Mouse (Mus musculus): ENCODE results near the gene Lin52. TPM values are rescaled to one million over a fixed set of nuclear protein-coding genes. Genes with fewer than 3 reads are reported as not detected.
A peak's percentile ranks its signal among the peaks of the same experiment; 100 is the strongest.

The Lin52 gene
- polyA plus RNA-seq, 1 experiment from 2014 or later, result 31.9 TPM

GRCm38 (mm10) chr12:84459845-84460244 is 8.6 kb downstream of the Lin52 start:
- Histone ChIP-seq H3K9ac (ENCODE audit: low read depth, low read length) (no peak overlapping the region), H3K36me3 (ENCODE audit: control insufficient read depth, insufficient read depth, low read length) (peaks cover 19% of the 10 kb centered on the region), H3K27me3 (replicated peaks; ENCODE audit: control insufficient read depth, insufficient read depth, low read length) (no peaks in the 10 kb centered on the region), H3K4me1 (ENCODE audit: control insufficient read depth, insufficient read depth, low read depth, low read length) (no peaks in the 10 kb centered on the region), H3K27ac (ENCODE audit: low read depth, low read length) (no peak overlapping the region), H3K4me3 (ENCODE audit: low read length) (no peak overlapping the region), H3K4me2 (ENCODE audit: low read length) (no peak overlapping the region), H3K9me3 (ENCODE audit: control insufficient read depth, low read length) (no peaks in the 10 kb centered on the region)
- WGBS, result 55% methylated on average over 1 of the region's 1 CpGs
- no peak for ATAC-seq

- Histone ChIP-seq H3K27me3 (replicated peaks; ENCODE audit: control insufficient read depth, insufficient read depth, low read length) (no peaks in the 10 kb centered on the region), H3K9me3 (ENCODE audit: control insufficient read depth, low read length) (no peaks in the 10 kb centered on the region), H3K4me2 (ENCODE audit: low read length) (no peak overlapping the region), H3K4me3 (ENCODE audit: low read length) (no peak overlapping the region), H3K36me3 (ENCODE audit: control insufficient read depth, insufficient read depth, low read length) (peaks cover 19% of the 10 kb centered on the region), H3K4me1 (ENCODE audit: control insufficient read depth, insufficient read depth, low read depth, low read length) (no peaks in the 10 kb centered on the region), H3K9ac (ENCODE audit: low read depth, low read length) (no peak overlapping the region), H3K27ac (ENCODE audit: low read depth, low read length) (no peak overlapping the region)
- 93% methylated on average over 5 of the region's 5 CpGs for WGBS
- ATAC-seq, result no peak
Observed at GRCm38 (mm10) chr12:84461416-84461815, 10.2 kb downstream of the Lin52 start.

DNA sequence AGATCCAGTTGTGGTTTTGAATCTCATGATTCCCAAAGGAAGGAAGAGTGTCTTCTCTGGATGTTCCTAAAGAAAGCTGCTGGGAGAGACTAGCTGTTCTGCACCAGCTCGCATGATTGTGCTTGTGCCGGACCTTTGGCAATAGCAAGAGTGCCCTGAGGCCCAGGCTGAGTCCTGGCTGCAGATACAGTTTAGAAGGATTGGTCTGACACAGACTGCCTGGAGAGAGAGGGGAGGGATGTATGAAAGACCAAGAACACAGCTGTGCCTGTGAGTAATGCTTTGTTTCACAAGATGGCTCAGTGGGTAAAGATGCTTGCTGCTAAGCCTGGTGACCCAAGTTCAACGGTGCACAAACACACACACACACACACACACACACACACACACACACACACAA is 11.6 kb downstream of the Lin52 start:
- no peak for ATAC-seq
- H3K9ac ChIP-seq (ENCODE audit: low read depth, low read length), result no peak overlapping the region
- no peak overlapping the region for H3K27ac ChIP-seq (ENCODE audit: low read depth, low read length)
- 66% methylated on average over 3 of the region's 3 CpGs for WGBS
- no peaks in the 10 kb centered on the region for H3K4me1 ChIP-seq (ENCODE audit: control insufficient read depth, insufficient read depth, low read depth, low read length)
- H3K9me3 ChIP-seq (ENCODE audit: control insufficient read depth, low read length), result no peaks in the 10 kb centered on the region
- H3K36me3 ChIP-seq (ENCODE audit: control insufficient read depth, insufficient read depth, low read length), result peaks cover 19% of the 10 kb centered on the region
- no peak overlapping the region for H3K4me2 ChIP-seq (ENCODE audit: low read length)
- no peaks in the 10 kb centered on the region for H3K27me3 ChIP-seq (replicated peaks; ENCODE audit: control insufficient read depth, insufficient read depth, low read length)
- no peak overlapping the region for H3K4me3 ChIP-seq (ENCODE audit: low read length)

GRCm38 (mm10) chr12:84468701-84469100 is 17.5 kb downstream of the Lin52 start:
- no peak overlapping the region for H3K4me3 ChIP-seq (ENCODE audit: low read length)
- no peak overlapping the region for H3K9ac ChIP-seq (ENCODE audit: low read depth, low read length)
- no peaks in the 10 kb centered on the region for H3K9me3 ChIP-seq (ENCODE audit: control insufficient read depth, low read length)
- H3K36me3 ChIP-seq (ENCODE audit: control insufficient read depth, insufficient read depth, low read length), result no peaks in the 10 kb centered on the region
- H3K27ac ChIP-seq (ENCODE audit: low read depth, low read length), result no peak overlapping the region
- 8% methylated on average over 1 of the region's 1 CpGs for WGBS
- H3K27me3 ChIP-seq (replicated peaks; ENCODE audit: control insufficient read depth, insufficient read depth, low read length), result no peaks in the 10 kb centered on the region
- no peaks in the 10 kb centered on the region for H3K4me1 ChIP-seq (ENCODE audit: control insufficient read depth, insufficient read depth, low read depth, low read length)
- H3K4me2 ChIP-seq (ENCODE audit: low read length), result no peak overlapping the region
- no peak for ATAC-seq

DNA sequence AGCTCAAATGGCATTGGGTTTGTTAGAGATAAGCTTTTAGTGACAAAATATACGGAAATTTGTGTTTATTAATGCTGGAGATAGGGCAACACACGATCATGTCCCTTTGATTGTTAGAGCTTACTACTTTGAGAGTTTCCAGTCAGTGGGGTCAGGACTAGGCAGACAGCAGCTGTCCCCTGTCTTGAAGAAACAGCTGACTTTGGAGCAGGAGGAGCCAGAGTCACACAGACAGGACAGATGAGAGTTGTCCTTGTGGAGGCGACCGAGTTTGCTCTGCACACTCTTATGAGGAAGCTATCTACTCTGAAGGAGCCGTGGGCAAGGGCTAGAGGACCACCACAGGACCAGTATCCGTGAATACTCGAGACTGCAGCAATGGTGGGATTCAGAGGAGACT is 27.7 kb downstream of the Lin52 start:
- ATAC-seq, result no peak
- H3K4me3 ChIP-seq (ENCODE audit: low read length), result no peak overlapping the region
- no peak overlapping the region for H3K27ac ChIP-seq (ENCODE audit: low read depth, low read length)
- no peaks in the 10 kb centered on the region for H3K27me3 ChIP-seq (replicated peaks; ENCODE audit: control insufficient read depth, insufficient read depth, low read length)
- H3K9ac ChIP-seq (ENCODE audit: low read depth, low read length), result no peak overlapping the region
- WGBS, result 94% methylated on average over 7 of the region's 7 CpGs
- H3K9me3 ChIP-seq (ENCODE audit: control insufficient read depth, low read length), result no peaks in the 10 kb centered on the region
- peaks cover 6% of the 10 kb centered on the region; the same call in 1 of the 2 replicates for H3K36me3 ChIP-seq (ENCODE audit: control insufficient read depth, insufficient read depth, low read length)
- no peaks in the 10 kb centered on the region for H3K4me1 ChIP-seq (ENCODE audit: control insufficient read depth, insufficient read depth, low read depth, low read length)
- H3K4me2 ChIP-seq (ENCODE audit: low read length), result no peak overlapping the region

DNA sequence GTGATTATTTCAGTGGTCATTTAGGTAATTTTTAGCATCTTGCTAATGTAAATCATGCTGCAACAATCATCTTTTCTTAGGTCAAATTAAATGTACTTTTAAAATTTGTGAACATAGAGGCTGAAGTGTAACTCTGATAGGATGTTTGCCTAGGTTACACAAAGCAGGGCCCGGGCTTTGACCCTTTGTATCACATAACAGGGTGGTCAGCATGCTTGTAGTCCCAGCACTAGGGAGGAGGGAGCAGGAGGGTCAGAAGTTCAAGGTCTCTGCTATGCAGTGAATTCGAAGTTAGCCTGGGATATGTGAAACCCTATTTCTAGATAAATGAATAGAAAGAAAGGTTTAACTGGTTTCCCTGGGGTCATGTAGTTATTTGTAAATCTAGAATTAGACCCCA is 30.0 kb downstream of the Lin52 start:
- Histone ChIP-seq H3K4me1 (ENCODE audit: control insufficient read depth, insufficient read depth, low read depth, low read length) (no peaks in the 10 kb centered on the region), H3K4me3 (ENCODE audit: low read length) (no peak overlapping the region), H3K36me3 (ENCODE audit: control insufficient read depth, insufficient read depth, low read length) (peaks cover 3% of the 10 kb centered on the region; the same call in 1 of the 2 replicates), H3K27ac (ENCODE audit: low read depth, low read length) (no peak overlapping the region), H3K4me2 (ENCODE audit: low read length) (no peak overlapping the region), H3K27me3 (replicated peaks; ENCODE audit: control insufficient read depth, insufficient read depth, low read length) (no peaks in the 10 kb centered on the region), H3K9me3 (ENCODE audit: control insufficient read depth, low read length) (no peaks in the 10 kb centered on the region), H3K9ac (ENCODE audit: low read depth, low read length) (no peak overlapping the region)
- ATAC-seq, result no peak
- 67% methylated on average over 2 of the region's 2 CpGs for WGBS

- Histone ChIP-seq H3K4me2 (ENCODE audit: low read length) (no peak overlapping the region), H3K27ac (ENCODE audit: low read depth, low read length) (no peak overlapping the region), H3K36me3 (ENCODE audit: control insufficient read depth, insufficient read depth, low read length) (peaks cover 3% of the 10 kb centered on the region; the same call in 1 of the 2 replicates), H3K4me3 (ENCODE audit: low read length) (no peak overlapping the region), H3K4me1 (ENCODE audit: control insufficient read depth, insufficient read depth, low read depth, low read length) (peaks cover 9% of the 10 kb centered on the region), H3K9me3 (ENCODE audit: control insufficient read depth, low read length) (no peaks in the 10 kb centered on the region), H3K9ac (ENCODE audit: low read depth, low read length) (no peak overlapping the region), H3K27me3 (replicated peaks; ENCODE audit: control insufficient read depth, insufficient read depth, low read length) (no peaks in the 10 kb centered on the region)
- 91% methylated on average over 14 of the region's 14 CpGs for WGBS
- ATAC-seq, result no peak
Observed at GRCm38 (mm10) chr12:84482778-84483585, 31.8 kb downstream of the Lin52 start.

DNA sequence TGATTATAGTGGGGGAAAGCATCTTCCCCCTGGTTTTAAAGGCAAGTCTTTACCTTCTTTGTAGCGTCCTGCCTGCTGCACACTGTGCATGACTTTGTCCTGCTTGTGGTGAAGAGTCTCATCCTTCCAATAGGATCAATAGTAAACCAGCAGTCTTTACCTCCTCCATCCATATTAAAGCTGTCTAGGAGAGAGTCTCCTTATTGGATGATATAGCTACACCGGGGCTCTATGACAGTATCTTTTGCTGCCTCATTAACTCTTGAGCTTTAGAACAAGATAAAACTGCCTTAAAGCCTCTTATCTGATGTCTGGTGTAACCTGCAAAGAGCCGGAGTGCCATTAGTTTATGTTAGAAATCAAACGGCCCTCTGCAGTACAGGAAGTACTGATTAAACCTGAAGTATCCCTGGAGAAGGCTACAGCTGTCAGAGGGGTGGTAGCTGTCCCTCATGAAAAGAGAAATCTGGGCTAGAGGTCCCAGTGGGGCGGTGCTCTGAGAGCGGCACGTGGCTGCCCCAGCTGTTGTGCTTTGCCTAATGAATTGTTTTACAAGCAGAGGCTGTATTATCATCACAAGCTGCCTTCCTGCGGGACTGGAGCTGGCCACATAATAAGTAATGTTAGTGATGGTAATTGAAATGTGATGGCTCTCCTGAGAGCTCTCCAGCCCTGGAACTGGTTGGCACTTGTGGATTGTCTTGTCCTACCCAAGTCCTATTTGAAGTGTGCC is 36.3 kb downstream of the Lin52 start:
- Histone ChIP-seq H3K9ac (ENCODE audit: low read depth, low read length) (no peak overlapping the region), H3K4me1 (ENCODE audit: control insufficient read depth, insufficient read depth, low read depth, low read length) (peaks cover 9% of the 10 kb centered on the region), H3K4me2 (ENCODE audit: low read length) (no peak overlapping the region; the same call in 1 of the 2 replicates), H3K27ac (ENCODE audit: low read depth, low read length) (no peak overlapping the region), H3K9me3 (ENCODE audit: control insufficient read depth, low read length) (no peaks in the 10 kb centered on the region), H3K36me3 (ENCODE audit: control insufficient read depth, insufficient read depth, low read length) (no peaks in the 10 kb centered on the region), H3K27me3 (replicated peaks; ENCODE audit: control insufficient read depth, insufficient read depth, low read length) (no peaks in the 10 kb centered on the region; the same call in 1 of the 2 replicates), H3K4me3 (ENCODE audit: low read length) (no peak overlapping the region)
- 21% methylated on average over 8 of the region's 8 CpGs for WGBS
- ATAC-seq, result peak; percentile 60

DNA sequence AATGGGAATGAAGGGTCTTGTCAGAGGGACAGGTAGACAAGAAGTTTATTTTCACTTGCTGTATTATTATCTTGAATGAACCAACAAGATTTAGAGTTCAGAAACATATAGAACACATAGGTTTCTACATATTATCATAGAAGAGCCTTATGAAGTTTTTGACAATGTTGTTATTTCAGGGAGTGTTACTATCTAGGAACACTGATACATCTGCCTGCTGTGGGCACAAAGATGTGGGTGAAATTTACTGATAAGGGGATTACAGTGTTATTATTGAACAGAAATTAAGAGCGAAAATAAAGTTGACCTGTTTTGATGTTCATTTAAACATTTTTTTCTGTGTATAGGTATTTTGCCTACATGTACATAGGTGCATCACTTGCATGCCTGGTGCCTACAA is 45.6 kb downstream of the Lin52 start:
- ATAC-seq, result no peak
- H3K4me3 ChIP-seq (ENCODE audit: low read length), result no peak overlapping the region
- no peak overlapping the region for H3K9ac ChIP-seq (ENCODE audit: low read depth, low read length)
- H3K36me3 ChIP-seq (ENCODE audit: control insufficient read depth, insufficient read depth, low read length), result no peaks in the 10 kb centered on the region
- no peak overlapping the region for H3K27ac ChIP-seq (ENCODE audit: low read depth, low read length)
- peaks cover 4% of the 10 kb centered on the region; the same call in 1 of the 2 replicates for H3K4me1 ChIP-seq (ENCODE audit: control insufficient read depth, insufficient read depth, low read depth, low read length)
- H3K9me3 ChIP-seq (ENCODE audit: control insufficient read depth, low read length), result no peaks in the 10 kb centered on the region
- no peak overlapping the region for H3K4me2 ChIP-seq (ENCODE audit: low read length)
- no peaks in the 10 kb centered on the region for H3K27me3 ChIP-seq (replicated peaks; ENCODE audit: control insufficient read depth, insufficient read depth, low read length)
- WGBS, result 97% methylated on average over 1 of the region's 1 CpGs
